Mouse (Mus musculus) stomach, embryonic 15.5 days (tissue): ENCODE results near the gene Cbr2. TPM values are rescaled to one million over a fixed set of nuclear protein-coding genes. Genes with fewer than 3 reads are reported as not detected.
"Not testable (repeated sequence)": the region's sequence is repeated elsewhere in the genome, so short reads cannot be mapped to it uniquely, and the experiment has no call there.

Experiments
- ATAC-seq: fragments of 200-750 bp; cut with Nextera tagmentation; 2 replicates; pipeline ENCODE4 v1.8.0; 2017; ENCODE audit warnings: low read depth, moderate number of reproducible peaks, moderate TSS enrichment; ENCODE audit not compliant: insufficient read depth, low FRiP score
- H3K27ac ChIP-seq: fragments of 300-500 bp; sonication (generic); 2 replicates; pipeline ENCODE4 v1.5.1; 2015; ENCODE audit warnings: mild to moderate bottlenecking, inconsistent platforms
- H3K27me3 ChIP-seq: fragments of 300-500 bp; sonication (generic); replicated peaks from 2 replicates; pipeline ENCODE4 v1.6.1; 2015; ENCODE audit warnings: inconsistent platforms
- H3K36me3 ChIP-seq: fragments of 300-500 bp; sonication (generic); 2 replicates; pipeline ENCODE4 v1.6.1; 2015; ENCODE audit warnings: inconsistent platforms
- H3K4me1 ChIP-seq: fragments of 300-500 bp; sonication (generic); 2 replicates; pipeline ENCODE4 v1.6.1; 2015; ENCODE audit warnings: inconsistent platforms
- H3K4me2 ChIP-seq: fragments of 300-500 bp; sonication (generic); 2 replicates; pipeline ENCODE4 v1.6.1; 2015; ENCODE audit warnings: mild to moderate bottlenecking, inconsistent platforms
- H3K4me3 ChIP-seq: fragments of 300-500 bp; sonication (generic); replicated peaks from 2 replicates; pipeline ENCODE4 v1.5.1; 2015; ENCODE audit warnings: inconsistent platforms
- H3K9ac ChIP-seq: fragments of 300-500 bp; sonication (generic); 2 replicates; pipeline ENCODE4 v1.6.1; 2015; ENCODE audit warnings: inconsistent platforms
- H3K9me3 ChIP-seq: fragments of 300-500 bp; sonication (generic); 2 replicates; pipeline ENCODE4 v1.6.1; 2016; ENCODE audit warnings: inconsistent platforms
- WGBS: fragments of 180-500 bp; shearing (Covaris S2); methylation state at CpG from one replicate; pipeline ENCODE4 v1.1.7; 2015; 5-methylcytosine and 5-hydroxymethylcytosine counted together
- polyA plus RNA-seq: library from polyadenylated mRNA; unstranded; fragments of >200 nt; fragmentation: Nextera tagmentation; extraction: Ambion mirVana; gene quantifications from 2 replicates; pipeline ENCODE4 v1.2.1, GENCODE M21; 2015

The Cbr2 gene
- polyA plus RNA-seq: 54.5 and 82.4 TPM in 2 replicates

GRCm38 (mm10) chr11:120731858-120732680 lies at the start of gene Cbr2:
Cbr2 (minus strand) TSS chr11:120732114.
- Histone ChIP-seq H3K4me2 (no peak within 1 kb of the TSS), H3K27me3 (no peaks in the 10 kb centered on the region), H3K9me3 (no peaks in the 10 kb centered on the region), H3K4me3 (no peak within 1 kb of the TSS), H3K4me1 (peaks cover 3% of the 10 kb centered on the region; the same call in 1 of the 2 replicates), H3K36me3 (no peaks in the 10 kb centered on the region), H3K27ac (peak within 1 kb of the TSS; percentile 54), H3K9ac (no peak within 1 kb of the TSS)
- WGBS: 68% methylated on average over 12 of the region's 12 CpGs
- no peak for ATAC-seq

GRCm38 (mm10) chr11:120781361-120781760 lies 49.4 kb upstream of the Cbr2 start:
- H3K36me3 ChIP-seq, H3K4me2 ChIP-seq, H3K27me3 ChIP-seq, ATAC-seq, H3K9ac ChIP-seq, H3K27ac ChIP-seq, H3K4me3 ChIP-seq, H3K9me3 ChIP-seq: not testable (repeated sequence)
- 97% methylated on average over 6 of the region's 6 CpGs for WGBS
- peaks cover 15% of the 10 kb centered on the region for H3K4me1 ChIP-seq

GRCm38 (mm10) chr11:120779876-120780275 lies 48.0 kb upstream of the Cbr2 start:
- Histone ChIP-seq H3K27ac (no peak overlapping the region), H3K4me3 (no peak overlapping the region), H3K4me1 (peaks cover 4% of the 10 kb centered on the region; the same call in 1 of the 2 replicates), H3K4me2 (no peak overlapping the region), H3K9ac (no peak overlapping the region), H3K27me3 (no peaks in the 10 kb centered on the region), H3K36me3 (no peaks in the 10 kb centered on the region), H3K9me3 (no peaks in the 10 kb centered on the region)
- 85% methylated on average over 1 of the region's 1 CpGs for WGBS
- no peak for ATAC-seq

GRCm38 (mm10) chr11:120777123-120777522 lies 45.2 kb upstream of the Cbr2 start:
- WGBS: 41% methylated on average over 6 of the region's 6 CpGs
- no peak overlapping the region for H3K9ac ChIP-seq
- no peak overlapping the region for H3K4me2 ChIP-seq
- H3K9me3 ChIP-seq: no peaks in the 10 kb centered on the region
- H3K4me3 ChIP-seq: no peak overlapping the region
- no peaks in the 10 kb centered on the region for H3K27me3 ChIP-seq
- no peak overlapping the region for H3K27ac ChIP-seq
- ATAC-seq: no peak
- no peaks in the 10 kb centered on the region for H3K36me3 ChIP-seq
- H3K4me1 ChIP-seq: no peaks in the 10 kb centered on the region

GRCm38 (mm10) chr11:120775774-120776469 lies 44.0 kb upstream of the Cbr2 start:
- no peak overlapping the region for H3K4me3 ChIP-seq
- no peaks in the 10 kb centered on the region for H3K4me1 ChIP-seq
- no peaks in the 10 kb centered on the region for H3K27me3 ChIP-seq
- no peak overlapping the region for H3K9ac ChIP-seq
- no peaks in the 10 kb centered on the region for H3K36me3 ChIP-seq
- WGBS: 21% methylated on average over 15 of the region's 15 CpGs
- no peaks in the 10 kb centered on the region for H3K9me3 ChIP-seq
- peak; percentile 90 for ATAC-seq
- no peak overlapping the region; the same call in 1 of the 2 replicates for H3K4me2 ChIP-seq
- H3K27ac ChIP-seq: no peak overlapping the region

GRCm38 (mm10) chr11:120773463-120774190 lies 41.7 kb upstream of the Cbr2 start:
- H3K36me3 ChIP-seq: no peaks in the 10 kb centered on the region
- ATAC-seq: no peak
- 84% methylated on average over 7 of the region's 7 CpGs for WGBS
- no peak overlapping the region for H3K4me2 ChIP-seq
- H3K9ac ChIP-seq: no peak overlapping the region
- H3K27ac ChIP-seq: no peak overlapping the region
- no peaks in the 10 kb centered on the region for H3K9me3 ChIP-seq
- no peaks in the 10 kb centered on the region for H3K27me3 ChIP-seq
- no peaks in the 10 kb centered on the region for H3K4me1 ChIP-seq
- no peak overlapping the region for H3K4me3 ChIP-seq

GRCm38 (mm10) chr11:120772749-120773148 lies 40.8 kb upstream of the Cbr2 start:
- ATAC-seq: no peak

GRCm38 (mm10) chr11:120768206-120768605 lies 36.3 kb upstream of the Cbr2 start:
- peak; percentile 50 for ATAC-seq
- no peak overlapping the region; the same call in 1 of the 2 replicates for H3K27ac ChIP-seq
- no peak overlapping the region for H3K4me3 ChIP-seq
- no peaks in the 10 kb centered on the region for H3K36me3 ChIP-seq
- no peak overlapping the region for H3K9ac ChIP-seq
- H3K27me3 ChIP-seq: no peaks in the 10 kb centered on the region
- no peak overlapping the region for H3K4me2 ChIP-seq
- WGBS: 64% methylated on average over 1 of the region's 1 CpGs
- H3K9me3 ChIP-seq: no peaks in the 10 kb centered on the region
- H3K4me1 ChIP-seq: no peaks in the 10 kb centered on the region

More at GRCm38 (mm10) chr11:120772749-120773148, 40.8 kb upstream of the Cbr2 start:
- H3K36me3 ChIP-seq: no peaks in the 10 kb centered on the region
- H3K9ac ChIP-seq: no peak overlapping the region
- H3K4me3 ChIP-seq: no peak overlapping the region
- H3K4me2 ChIP-seq: no peak overlapping the region
- H3K27me3 ChIP-seq: no peaks in the 10 kb centered on the region
- no peaks in the 10 kb centered on the region for H3K9me3 ChIP-seq
- WGBS: 71% methylated on average over 3 of the region's 3 CpGs
- H3K27ac ChIP-seq: no peak overlapping the region
- no peaks in the 10 kb centered on the region for H3K4me1 ChIP-seq

- not testable (repeated sequence) for H3K4me2 ChIP-seq, ATAC-seq, H3K4me3 ChIP-seq, H3K27ac ChIP-seq, H3K9ac ChIP-seq, H3K4me1 ChIP-seq, H3K36me3 ChIP-seq, H3K9me3 ChIP-seq, H3K27me3 ChIP-seq
- WGBS: 63% methylated on average over 5 of the region's 7 CpGs
Measured at GRCm38 (mm10) chr11:120767023-120767422, 35.1 kb upstream of the Cbr2 start.

GRCm38 (mm10) chr11:120763121-120763999 lies 31.4 kb upstream of the Cbr2 start:
- H3K27ac ChIP-seq, H3K4me3 ChIP-seq, H3K27me3 ChIP-seq, H3K4me2 ChIP-seq, H3K36me3 ChIP-seq, H3K4me1 ChIP-seq, H3K9me3 ChIP-seq, H3K9ac ChIP-seq: not testable (repeated sequence)
- 0% methylated on average over 3 of the region's 23 CpGs for WGBS
- peak; percentile 43; the same call in 1 of the 2 replicates for ATAC-seq

- peak within 1 kb of the TSS; percentile 41 for H3K27ac ChIP-seq
- not testable (repeated sequence) for H3K4me1 ChIP-seq, H3K36me3 ChIP-seq, H3K4me2 ChIP-seq, H3K9ac ChIP-seq, H3K9me3 ChIP-seq, H3K4me3 ChIP-seq, H3K27me3 ChIP-seq
- WGBS: 15% methylated on average over 14 of the region's 14 CpGs
- ATAC-seq: peak; percentile 54; the same call in 1 of the 2 replicates
Measured at GRCm38 (mm10) chr11:120762672-120763041, 30.7 kb upstream of the Cbr2 start, which contains the start of gene Hmga1b. Hmga1b (plus strand) TSS chr11:120762794.
